Mouse (Mus musculus) heart, embryonic 12.5 days (tissue): ENCODE data around the gene Hes3. TPM values are rescaled to one million over a fixed set of nuclear protein-coding genes. Genes with fewer than 3 reads are reported as not detected.

Experiments used
- ATAC-seq: fragments of 200-750 bp; cut with Nextera tagmentation; 2 replicates; pipeline ENCODE4 v1.8.0; 2017; ENCODE audit warnings: moderate TSS enrichment, moderate library complexity; ENCODE audit not compliant: insufficient number of reproducible peaks, low FRiP score
- H3K27ac ChIP-seq: fragments of 300-500 bp; sonication (generic); 2 replicates; pipeline ENCODE4 v1.5.1; 2016; ENCODE audit warnings: mild to moderate bottlenecking, moderate library complexity; ENCODE audit not compliant: poor library complexity, severe bottlenecking
- H3K27me3 ChIP-seq: fragments of 300-500 bp; sonication (generic); replicated peaks from 2 replicates; pipeline ENCODE4 v1.6.1; 2016; ENCODE audit warnings: mild to moderate bottlenecking, moderate library complexity
- H3K36me3 ChIP-seq: fragments of 300-500 bp; sonication (generic); 2 replicates; pipeline ENCODE4 v1.6.1; 2016; ENCODE audit warnings: mild to moderate bottlenecking, moderate library complexity
- H3K4me1 ChIP-seq: fragments of 300-500 bp; sonication (generic); replicated peaks from 2 replicates; pipeline ENCODE4 v1.6.1; 2016; ENCODE audit warnings: mild to moderate bottlenecking
- H3K4me2 ChIP-seq: fragments of 300-500 bp; sonication (generic); 2 replicates; pipeline ENCODE4 v1.6.1; 2016; ENCODE audit warnings: mild to moderate bottlenecking, moderate library complexity
- H3K4me3 ChIP-seq: fragments of 300-500 bp; sonication (generic); 2 replicates; pipeline ENCODE4 v1.5.1; 2016; ENCODE audit warnings: mild to moderate bottlenecking
- H3K9ac ChIP-seq: fragments of 300-500 bp; sonication (generic); 2 replicates; pipeline ENCODE4 v1.6.1; 2016; ENCODE audit warnings: mild to moderate bottlenecking, moderate library complexity
- H3K9me3 ChIP-seq: fragments of 300-500 bp; sonication (generic); replicated peaks from 2 replicates; pipeline ENCODE4 v1.6.1; 2016; ENCODE audit warnings: mild to moderate bottlenecking, moderate library complexity
- WGBS: fragments of 180-500 bp; shearing (Covaris S2); methylation state at CpG from one replicate; pipeline ENCODE4 v1.1.7; 2016; 5-methylcytosine and 5-hydroxymethylcytosine counted together
- polyA plus RNA-seq: library from polyadenylated mRNA; unstranded; fragments of >200 nt; fragmentation: Nextera tagmentation; extraction: Ambion mirVana; gene quantifications from 2 replicates; pipeline ENCODE4 v1.2.1, GENCODE M21; 2016

The Hes3 gene
- polyA plus RNA-seq, 1 experiment from 2014 or later: not detected

DNA sequence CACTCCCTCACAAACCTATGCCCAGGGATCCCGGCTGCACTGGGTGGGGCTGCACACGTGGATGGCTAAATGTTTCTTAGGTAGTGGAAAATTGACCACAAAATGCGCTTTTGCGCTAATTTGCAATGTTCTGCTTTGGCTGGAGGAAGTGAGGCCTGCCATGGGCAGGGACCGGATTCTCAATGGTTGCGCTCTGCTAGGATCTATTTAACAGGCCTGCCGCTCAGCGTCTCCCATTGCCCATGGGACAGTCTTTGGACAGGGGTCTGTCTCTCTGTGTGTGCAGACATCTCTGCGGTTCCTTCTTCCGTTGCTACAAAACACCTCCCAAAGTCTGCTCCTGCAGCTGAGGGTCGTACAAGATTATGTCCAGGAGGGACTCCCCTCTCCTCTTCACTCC lies 471 bp downstream of the Hes3 start:
- peaks cover 72% of the 10 kb centered on the region for H3K27me3 ChIP-seq
- no peak overlapping the region for H3K4me2 ChIP-seq
- 22% methylated on average over 11 of the region's 11 CpGs for WGBS
- H3K4me1 ChIP-seq: peaks cover 19% of the 10 kb centered on the region
- no peak for ATAC-seq
- H3K9me3 ChIP-seq: no peaks in the 10 kb centered on the region
- H3K4me3 ChIP-seq: no peak overlapping the region
- H3K9ac ChIP-seq: no peak overlapping the region
- no peak overlapping the region for H3K27ac ChIP-seq
- no peaks in the 10 kb centered on the region for H3K36me3 ChIP-seq

GRCm38 (mm10) chr4:152290385-152290784 lies 1.1 kb downstream of the Hes3 start:
- H3K36me3 ChIP-seq: no peaks in the 10 kb centered on the region
- peaks cover 78% of the 10 kb centered on the region for H3K27me3 ChIP-seq
- no peak overlapping the region for H3K27ac ChIP-seq
- WGBS: under 1% methylated on average over 39 of the region's 39 CpGs
- H3K9me3 ChIP-seq: no peaks in the 10 kb centered on the region
- H3K4me1 ChIP-seq: peaks cover 14% of the 10 kb centered on the region
- H3K4me3 ChIP-seq: peak overlapping the region; percentile 7; the same call in 1 of the 2 replicates
- peak overlapping the region; percentile 51 for H3K4me2 ChIP-seq
- no peak overlapping the region for H3K9ac ChIP-seq
- ATAC-seq: no peak

DNA sequence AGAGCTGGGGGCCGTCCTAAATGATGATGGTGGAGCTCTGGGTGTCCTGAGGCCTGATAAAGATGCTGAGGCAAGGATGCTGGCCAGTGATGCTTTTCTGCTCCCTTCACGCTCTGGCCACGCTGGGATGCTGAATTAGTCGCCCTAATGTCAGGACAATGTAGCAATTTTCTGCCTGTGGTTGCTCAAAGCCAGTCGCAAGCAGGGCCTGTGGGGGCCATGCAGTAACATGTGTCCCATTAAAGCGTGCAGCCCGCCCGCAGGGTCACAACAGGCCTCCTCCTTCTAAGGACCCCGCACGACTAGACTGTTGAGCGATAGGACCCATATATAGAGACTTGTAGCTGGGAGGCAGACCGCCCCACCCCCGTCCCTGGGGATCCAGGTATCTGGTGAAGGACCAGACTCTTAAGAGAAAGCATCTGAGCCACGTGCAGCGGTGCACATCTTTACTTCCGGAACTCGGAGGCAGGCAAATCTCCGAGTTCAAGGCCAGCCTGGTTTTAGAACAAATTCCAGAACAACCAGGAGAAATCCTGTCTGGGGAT lies 3.0 kb downstream of the Hes3 start:
- no peak overlapping the region for H3K9ac ChIP-seq
- H3K4me1 ChIP-seq: peaks cover 13% of the 10 kb centered on the region
- no peak overlapping the region for H3K27ac ChIP-seq
- WGBS: 56% methylated on average over 18 of the region's 18 CpGs
- H3K27me3 ChIP-seq: peaks cover 93% of the 10 kb centered on the region
- no peaks in the 10 kb centered on the region for H3K36me3 ChIP-seq
- H3K9me3 ChIP-seq: no peaks in the 10 kb centered on the region
- H3K4me3 ChIP-seq: no peak overlapping the region
- H3K4me2 ChIP-seq: no peak overlapping the region
- no peak for ATAC-seq

DNA sequence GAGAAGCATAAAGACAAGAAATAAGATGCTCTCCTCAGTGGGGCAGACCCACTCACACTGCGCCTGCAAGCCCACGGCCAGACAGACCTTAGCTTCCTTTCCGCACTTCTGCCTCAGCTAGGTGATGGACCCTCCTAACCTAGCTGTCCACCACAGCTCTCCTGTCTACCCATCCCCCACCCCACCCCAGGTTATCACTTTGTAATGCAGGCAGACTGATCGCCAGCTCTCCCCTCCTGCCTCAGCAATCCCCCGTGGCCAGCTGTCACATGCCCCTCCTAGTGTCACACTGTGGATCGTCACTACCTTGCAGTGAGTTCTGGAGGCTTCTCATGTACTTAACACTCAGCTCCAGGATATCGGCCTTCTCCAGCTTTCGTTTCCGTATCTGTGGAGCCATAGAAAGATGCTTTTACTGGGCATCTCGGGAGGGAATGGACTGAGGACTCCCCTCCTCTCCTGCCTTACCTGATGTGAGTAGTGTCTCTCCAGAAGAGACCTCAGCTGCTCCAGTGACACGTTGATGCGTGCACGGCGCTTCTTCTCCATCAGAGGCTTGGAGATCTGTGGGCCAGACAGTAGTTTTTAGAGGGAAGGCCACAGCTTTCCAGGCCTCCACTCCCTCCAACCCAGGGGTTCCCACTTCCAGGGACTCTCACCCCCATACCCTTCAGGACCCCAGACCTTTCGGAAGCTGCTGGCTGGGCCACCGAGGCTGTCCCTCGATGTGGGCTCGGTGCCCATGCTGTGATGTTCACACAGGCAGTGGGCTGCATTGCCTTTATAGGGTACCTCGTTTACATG lies 3.9 kb downstream of the Hes3 start:
- Histone ChIP-seq H3K4me1 (peaks cover 23% of the 10 kb centered on the region), H3K4me3 (no peak overlapping the region), H3K36me3 (no peaks in the 10 kb centered on the region), H3K27me3 (peaks cover 92% of the 10 kb centered on the region), H3K27ac (no peak overlapping the region), H3K4me2 (no peak overlapping the region), H3K9ac (no peak overlapping the region), H3K9me3 (no peaks in the 10 kb centered on the region)
- 18% methylated on average over 19 of the region's 19 CpGs for WGBS
- no peak for ATAC-seq

DNA sequence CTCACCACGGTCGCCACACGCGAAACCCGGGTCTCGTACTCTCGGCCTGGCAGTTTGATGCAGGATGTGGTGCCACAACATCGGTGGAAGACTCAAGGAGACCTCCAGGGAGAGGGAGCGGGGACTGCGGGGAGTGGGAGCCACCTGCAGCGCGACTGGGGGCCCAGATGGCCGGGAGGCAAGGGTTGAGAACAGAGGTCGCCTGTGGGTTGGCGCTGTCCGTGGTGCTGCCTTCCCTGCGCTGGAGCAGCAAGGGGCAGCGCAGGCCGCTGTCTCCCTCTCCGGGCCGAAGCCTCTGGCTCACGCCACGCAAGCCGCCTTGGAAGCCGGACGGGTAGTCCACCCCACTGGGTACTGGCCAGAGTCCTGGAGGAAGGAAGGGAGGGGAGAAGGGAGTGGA lies 4.6 kb downstream of the Hes3 start:
- 8% methylated on average over 26 of the region's 26 CpGs for WGBS

GRCm38 (mm10) chr4:152286183-152286582 lies 5.3 kb downstream of the Hes3 start:
- Histone ChIP-seq H3K4me2 (no peak overlapping the region), H3K36me3 (0 out of 2 replicates have a peak, but pooled peaks cover 6% of the 10 kb centered on the region), H3K4me1 (peaks cover 23% of the 10 kb centered on the region), H3K27ac (no peak overlapping the region), H3K27me3 (peaks cover 92% of the 10 kb centered on the region), H3K9me3 (no peaks in the 10 kb centered on the region), H3K9ac (no peak overlapping the region), H3K4me3 (no peak overlapping the region)
- ATAC-seq: no peak
- WGBS: 5% methylated on average over 32 of the region's 32 CpGs

More for the DNA sequence above, 4.6 kb downstream of the Hes3 start:
- Histone ChIP-seq H3K9me3 (no peaks in the 10 kb centered on the region), H3K27ac (no peak overlapping the region), H3K27me3 (peaks cover 92% of the 10 kb centered on the region), H3K36me3 (0 out of 2 replicates have a peak, but pooled peaks cover under 1% of the 10 kb centered on the region), H3K4me3 (no peak overlapping the region), H3K4me1 (peaks cover 23% of the 10 kb centered on the region), H3K4me2 (no peak overlapping the region), H3K9ac (no peak overlapping the region)
- no peak for ATAC-seq

DNA sequence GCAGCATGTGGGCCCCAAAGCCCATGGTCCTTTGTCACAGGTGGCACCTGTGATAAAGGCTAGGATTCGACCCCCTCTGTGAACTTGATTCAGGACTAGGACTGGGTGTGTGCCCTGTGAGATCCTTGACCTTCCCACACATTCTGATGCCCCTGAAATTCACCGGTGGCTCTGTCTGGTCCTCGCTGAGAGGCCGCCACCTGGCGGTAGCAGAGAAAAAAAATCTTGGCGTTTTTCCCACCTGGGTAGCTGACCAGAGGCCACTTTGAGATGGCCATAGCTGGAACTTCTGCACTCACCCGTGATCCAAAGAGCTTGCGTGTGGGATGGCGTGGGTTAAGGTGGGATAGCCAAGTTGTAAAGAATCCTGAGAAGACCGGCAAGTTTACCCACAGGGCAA lies 6.0 kb downstream of the Hes3 start:
- Histone ChIP-seq H3K9me3 (no peaks in the 10 kb centered on the region), H3K27ac (no peak overlapping the region), H3K4me3 (no peak overlapping the region), H3K4me2 (no peak overlapping the region), H3K9ac (no peak overlapping the region), H3K27me3 (peaks cover 92% of the 10 kb centered on the region), H3K36me3 (peaks cover 12% of the 10 kb centered on the region; the same call in 1 of the 2 replicates), H3K4me1 (peaks cover 22% of the 10 kb centered on the region)
- ATAC-seq: no peak
- 2% methylated on average over 10 of the region's 10 CpGs for WGBS

DNA sequence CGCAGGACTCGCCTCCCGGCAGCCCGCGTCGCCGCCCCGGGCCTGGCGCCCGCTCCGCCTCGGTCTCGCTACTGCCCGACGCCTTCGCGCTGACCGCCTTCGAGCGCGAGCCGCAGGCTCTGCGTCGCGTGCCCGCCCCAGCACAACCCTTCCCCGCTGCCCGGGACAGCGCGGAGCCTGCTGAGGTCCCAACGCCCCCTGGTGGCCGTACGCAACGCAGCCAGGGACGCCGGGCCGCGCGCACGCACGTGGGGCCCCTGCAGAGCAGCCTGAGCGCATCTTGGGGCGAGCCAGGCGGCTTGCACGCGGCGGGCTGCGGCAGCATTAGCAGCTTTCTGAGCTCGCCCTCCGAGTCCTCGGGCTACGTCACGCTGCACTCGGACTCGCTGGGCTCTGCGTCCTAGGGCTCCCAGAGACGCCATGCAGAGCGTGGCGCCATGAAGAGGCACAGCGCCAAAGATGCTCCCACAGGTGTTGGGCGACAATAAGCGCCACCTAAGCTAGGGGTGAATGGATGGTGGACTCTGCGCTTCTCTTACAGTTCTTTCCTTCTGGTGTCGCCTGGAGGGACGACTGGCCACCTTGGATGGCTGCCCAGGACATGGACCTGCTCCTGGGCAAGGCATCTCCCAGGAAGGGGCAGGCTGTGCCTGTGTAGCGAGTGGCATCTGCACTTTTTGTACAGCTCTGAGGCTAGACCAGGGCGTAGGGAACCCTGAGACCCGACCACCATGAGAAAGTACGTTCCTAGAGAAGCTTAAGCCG lies 8.1 kb downstream of the Hes3 start:
- Histone ChIP-seq H3K4me3 (peak overlapping the region; percentile 34), H3K4me2 (peak overlapping the region; percentile 65), H3K9ac (0 out of 2 replicates have a peak overlapping the region, but pooled peaks have one; percentile 45), H3K9me3 (no peaks in the 10 kb centered on the region), H3K27ac (no peak overlapping the region), H3K4me1 (peaks cover 18% of the 10 kb centered on the region), H3K36me3 (peaks cover 25% of the 10 kb centered on the region), H3K27me3 (peaks cover 93% of the 10 kb centered on the region)
- ATAC-seq: peak; percentile 77
- 5% methylated on average over 68 of the region's 70 CpGs for WGBS

DNA sequence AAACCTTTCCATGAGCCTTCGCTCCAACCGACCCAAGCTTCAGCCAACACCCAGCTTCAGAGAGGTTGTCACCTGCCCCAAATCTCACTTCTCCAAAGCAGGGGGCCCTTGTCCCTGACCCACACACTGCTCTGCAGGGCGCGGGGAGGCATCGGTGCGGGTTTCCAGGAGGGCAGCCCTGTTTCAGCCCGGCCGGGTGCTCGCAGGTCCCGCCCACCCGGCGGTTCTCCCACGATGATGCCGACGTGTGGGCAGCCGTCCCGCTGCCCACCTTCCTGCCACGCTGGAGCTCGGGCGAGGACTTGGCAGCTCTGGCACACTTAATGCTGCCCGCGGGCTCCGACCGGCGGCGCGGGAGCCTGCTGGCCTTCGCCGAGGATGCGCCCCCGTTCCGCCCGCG lies 8.7 kb downstream of the Hes3 start:
- no peak for ATAC-seq
- whole genome bisulfite sequencing: 23% methylated on average over 34 of the region's 34 CpGs
- Histone ChIP-seq H3K9ac (0 out of 2 replicates have a peak overlapping the region, but pooled peaks have one; percentile 45), H3K36me3 (peaks cover 28% of the 10 kb centered on the region), H3K27ac (no peak overlapping the region), H3K4me2 (peak overlapping the region; percentile 65), H3K4me1 (peaks cover 18% of the 10 kb centered on the region), H3K9me3 (no peaks in the 10 kb centered on the region), H3K4me3 (peak overlapping the region; percentile 34), H3K27me3 (peaks cover 87% of the 10 kb centered on the region)

GRCm38 (mm10) chr4:152281601-152282000 lies 9.9 kb downstream of the Hes3 start:
- Histone ChIP-seq H3K4me1 (peaks cover 21% of the 10 kb centered on the region), H3K27ac (no peak overlapping the region), H3K4me2 (no peak overlapping the region), H3K36me3 (peaks cover 28% of the 10 kb centered on the region), H3K27me3 (peaks cover 76% of the 10 kb centered on the region), H3K4me3 (no peak overlapping the region), H3K9ac (no peak overlapping the region), H3K9me3 (no peaks in the 10 kb centered on the region)
- WGBS: 48% methylated on average over 15 of the region's 15 CpGs
- no peak for ATAC-seq

- H3K4me1 ChIP-seq: peaks cover 39% of the 10 kb centered on the region
- peaks cover 28% of the 10 kb centered on the region for H3K36me3 ChIP-seq
- H3K9ac ChIP-seq: no peak overlapping the region
- H3K9me3 ChIP-seq: no peaks in the 10 kb centered on the region
- no peak for ATAC-seq
- WGBS: 86% methylated on average over 23 of the region's 23 CpGs
- peaks cover 60% of the 10 kb centered on the region for H3K27me3 ChIP-seq
- no peak overlapping the region for H3K27ac ChIP-seq
- no peak overlapping the region for H3K4me2 ChIP-seq
- H3K4me3 ChIP-seq: no peak overlapping the region
Observed at GRCm38 (mm10) chr4:152278986-152279385, 12.5 kb downstream of the Hes3 start.
